Mouse (Mus musculus) T-cell, adult 66 days (primary cell): Measurements from ENCODE around the gene Prf1. TPM values are rescaled to one million over a fixed set of nuclear protein-coding genes. Genes with fewer than 3 reads are reported as not detected.

ENCODE experiments used
- total RNA-seq, 2 experiments: library from RNA; stranded (reverse); gene quantifications; 3 replicates in 1 of 2; 4 replicates in 1 of 2; pipeline ENCODE4 v1.2.4; 2023

Prf1 gene
- total RNA-seq, result 10 to 100 TPM; 41.6 to 48.4 TPM

GRCm38 (mm10) chr10:61297477-61297876 lies at the start of gene Prf1:
Prf1 (plus strand) TSS chr10:61297833.

GRCm38 (mm10) chr10:61273081-61273843 lies 24.4 kb upstream of the Prf1 start, which contains the start of gene Adamts14:
Adamts14 (minus strand) TSS chr10:61273438.

Other genes starting within 250 kb of the Prf1 start
- gene Pcbd1, start 208.5 kb upstream of the Prf1 start, total RNA-seq, result not detected
- 10 to 100 TPM; 52.4 to 53.5 TPM for gene Sgpl1, start 150.1 kb upstream of the Prf1 start, total RNA-seq
- gene Tbata, start 125.9 kb upstream of the Prf1 start, total RNA-seq, result not detected
- 1 to 10 TPM; 2.5 to 2.8 TPM for gene Adamts14, start 24.4 kb upstream of the Prf1 start, total RNA-seq
- under 1 TPM; 0.20 to 0.53 TPM for gene Pald1, start 85.7 kb downstream of the Prf1 start, total RNA-seq
- gene Nodal, start 120.1 kb downstream of the Prf1 start, total RNA-seq, result not detected
- 100 to 1,000 TPM; 202 to 206 TPM for gene Eif4ebp2, start 154.8 kb downstream of the Prf1 start, total RNA-seq
- 1 to 10 TPM; 8.4 to 9.2 TPM for gene Lrrc20, start 178.0 kb downstream of the Prf1 start, total RNA-seq